Mouse (Mus musculus) urinary bladder, postnatal 36 days (tissue): Measurements from ENCODE around the gene Arhgef40.
A peak's percentile ranks its signal among the peaks of the same experiment; 100 is the strongest.
"Not testable (repeated sequence)": the region's sequence is repeated elsewhere in the genome, so short reads cannot be mapped to it uniquely, and the experiment has no call there.

Source experiments
- DNase-seq, 2 experiments: peaks; one replicate each; pipeline ENCODE4 v3.0.0; 2022; ENCODE audit warnings: low spot score in 2 of 2, mixed read lengths in 1 of 2

Gene Arhgef40

GRCm38 (mm10) chr14:52018248-52019050, 33.9 kb downstream of the Arhgef40 start:
- DNase-seq, result no peak

GRCm38 (mm10) chr14:52019051-52019589, 34.6 kb downstream of the Arhgef40 start:
- no peak for DNase-seq

- peak; percentile 96 to 97 for DNase-seq
These were observed 35.2 kb downstream of the Arhgef40 start for GRCm38 (mm10) chr14:52019590-52020340.

- DNase-seq, result peak; percentile 64 to 82
These were observed 36.1 kb downstream of the Arhgef40 start, which contains the start of gene Zfp219 for GRCm38 (mm10) chr14:52020486-52021137. Gene Zfp219, minus strand, starts transcription at chr14:52020733.

GRCm38 (mm10) chr14:52021138-52021529, 36.6 kb downstream of the Arhgef40 start:
- DNase-seq, result no peak

GRCm38 (mm10) chr14:52021568-52022212, 37.2 kb downstream of the Arhgef40 start:
- DNase-seq, result no peak

GRCm38 (mm10) chr14:52022244-52022708, 37.8 kb downstream of the Arhgef40 start:
- no peak for DNase-seq

GRCm38 (mm10) chr14:52022709-52023459, 38.4 kb downstream of the Arhgef40 start:
- peak; percentile 79 to 89 for DNase-seq

GRCm38 (mm10) chr14:52024133-52024532, 39.6 kb downstream of the Arhgef40 start:
- DNase-seq, result no peak

GRCm38 (mm10) chr14:52026342-52026741, 41.8 kb downstream of the Arhgef40 start:
- DNase-seq, result no peak

GRCm38 (mm10) chr14:52035926-52036325, 51.4 kb downstream of the Arhgef40 start:
- no peak for DNase-seq

GRCm38 (mm10) chr14:52039332-52039731, 54.8 kb downstream of the Arhgef40 start:
- no peak for DNase-seq

- DNase-seq, result not testable (repeated sequence)
These were observed 57.8 kb downstream of the Arhgef40 start, which contains the start of gene Olfr221 for GRCm38 (mm10) chr14:52042359-52042758. Gene Olfr221, minus strand, starts transcription at chr14:52042459.

- no peak for DNase-seq
These were observed 58.9 kb downstream of the Arhgef40 start for GRCm38 (mm10) chr14:52043446-52043845.

GRCm38 (mm10) chr14:52044901-52045678, 60.6 kb downstream of the Arhgef40 start:
- no peak for DNase-seq

- DNase-seq, result no peak
These were observed 61.5 kb downstream of the Arhgef40 start for GRCm38 (mm10) chr14:52045966-52046565.

- DNase-seq, result not testable (repeated sequence)
These were observed 68.2 kb downstream of the Arhgef40 start for GRCm38 (mm10) chr14:52052720-52053119.
